Mouse (Mus musculus): ENCODE measurements at regions not wholly inside any gene's neighbourhood (a gene's known extent, or its start where the extent isn't known, plus 50 kb on each side); places are given as distances from the start of the nearest gene placed in this dataset. TPM values are rescaled to one million over a fixed set of nuclear protein-coding genes. Genes with fewer than 3 reads are reported as not detected.

DNA sequence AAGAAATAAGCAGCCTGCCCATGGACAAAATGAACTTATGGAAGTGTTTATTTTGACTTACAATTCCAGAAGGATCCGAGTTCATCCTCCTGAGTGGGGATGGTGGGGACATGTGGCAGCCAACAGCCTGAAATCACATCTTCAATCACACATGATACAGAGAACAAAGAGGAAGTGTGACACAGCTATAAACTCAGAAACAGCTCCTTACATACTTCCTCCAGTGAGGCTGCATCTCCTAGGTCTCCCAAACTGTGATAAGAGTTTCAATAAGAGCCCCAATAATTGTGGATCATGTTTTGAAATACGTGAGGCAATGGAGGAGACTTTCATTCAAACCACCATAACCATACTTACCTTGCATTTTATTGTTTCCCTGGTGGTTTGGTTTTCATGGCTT lies 103.1 kb upstream of the Ccdc54 start:
- no peaks in the 10 kb centered on the region for H3K9me3 ChIP-seq (replicated peaks)
- ATAC-seq: no peak
- WGBS: 79% methylated on average over 2 of the region's 2 CpGs
- no peaks in the 10 kb centered on the region for H3K4me1 ChIP-seq
- no peak overlapping the region for H3K9ac ChIP-seq
- H3K27me3 ChIP-seq: no peaks in the 10 kb centered on the region
- no peaks in the 10 kb centered on the region for H3K36me3 ChIP-seq (ENCODE audit: poor library complexity, severe bottlenecking)
- no peak overlapping the region for H3K27ac ChIP-seq
- H3K4me2 ChIP-seq: no peak overlapping the region
- H3K4me3 ChIP-seq: no peak overlapping the region

DNA sequence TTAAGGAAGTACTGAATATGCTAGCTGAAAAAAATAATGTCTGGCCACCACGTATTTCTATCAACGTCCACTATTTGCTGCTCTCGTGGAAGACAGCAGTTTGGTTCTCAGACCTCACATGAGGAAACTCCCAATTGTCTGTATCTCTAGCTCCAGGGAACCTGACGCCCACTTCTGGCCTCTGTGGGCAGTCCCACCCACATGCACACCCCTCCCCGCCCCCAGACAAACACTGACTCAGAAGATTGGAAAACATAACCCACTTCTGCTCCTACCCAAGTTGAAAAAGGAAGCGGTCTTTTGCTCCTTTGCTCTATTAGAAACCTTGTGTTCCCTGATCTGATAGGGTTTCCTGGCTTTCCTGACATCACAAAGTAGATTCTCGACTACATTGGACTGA lies 99.9 kb upstream of the Ccdc54 start:
- no peaks in the 10 kb centered on the region for H3K9me3 ChIP-seq (replicated peaks)
- no peaks in the 10 kb centered on the region for H3K4me1 ChIP-seq
- H3K9ac ChIP-seq: no peak overlapping the region
- no peak overlapping the region for H3K27ac ChIP-seq
- H3K36me3 ChIP-seq (ENCODE audit: poor library complexity, severe bottlenecking): no peaks in the 10 kb centered on the region
- no peak for ATAC-seq
- H3K4me3 ChIP-seq: no peak overlapping the region
- WGBS: 84% methylated on average over 7 of the region's 7 CpGs
- H3K27me3 ChIP-seq: no peaks in the 10 kb centered on the region
- no peak overlapping the region for H3K4me2 ChIP-seq

DNA sequence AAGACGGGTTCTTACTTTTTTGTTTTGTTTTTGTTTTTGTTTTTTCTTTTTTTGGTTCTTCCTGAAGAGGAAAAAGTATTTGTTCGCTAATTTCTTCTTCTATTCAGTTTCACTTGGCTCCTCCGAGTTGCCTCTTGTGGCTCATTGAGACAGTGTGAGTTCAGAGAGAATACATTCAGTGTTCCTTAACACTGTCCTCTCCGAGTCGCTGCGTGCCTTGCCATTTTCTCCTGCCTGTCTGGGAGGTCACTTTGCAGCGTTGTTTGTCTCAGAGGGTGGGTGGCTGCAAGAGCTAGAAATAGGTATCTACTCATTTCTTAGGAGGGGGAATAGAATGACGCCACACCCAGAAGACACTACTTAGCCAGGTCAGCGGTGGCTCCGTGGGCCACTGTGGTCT lies 98.6 kb upstream of the Ccdc54 start:
- Histone ChIP-seq H3K27ac (no peak overlapping the region), H3K27me3 (no peaks in the 10 kb centered on the region), H3K36me3 (ENCODE audit: poor library complexity, severe bottlenecking) (no peaks in the 10 kb centered on the region), H3K4me1 (no peaks in the 10 kb centered on the region), H3K9me3 (replicated peaks) (no peaks in the 10 kb centered on the region), H3K4me2 (0 out of 2 replicates have a peak overlapping the region, but pooled peaks have one; percentile 20), H3K4me3 (no peak overlapping the region), H3K9ac (0 out of 2 replicates have a peak overlapping the region, but pooled peaks have one; percentile 2)
- ATAC-seq: no peak
- WGBS: 68% methylated on average over 10 of the region's 10 CpGs

DNA sequence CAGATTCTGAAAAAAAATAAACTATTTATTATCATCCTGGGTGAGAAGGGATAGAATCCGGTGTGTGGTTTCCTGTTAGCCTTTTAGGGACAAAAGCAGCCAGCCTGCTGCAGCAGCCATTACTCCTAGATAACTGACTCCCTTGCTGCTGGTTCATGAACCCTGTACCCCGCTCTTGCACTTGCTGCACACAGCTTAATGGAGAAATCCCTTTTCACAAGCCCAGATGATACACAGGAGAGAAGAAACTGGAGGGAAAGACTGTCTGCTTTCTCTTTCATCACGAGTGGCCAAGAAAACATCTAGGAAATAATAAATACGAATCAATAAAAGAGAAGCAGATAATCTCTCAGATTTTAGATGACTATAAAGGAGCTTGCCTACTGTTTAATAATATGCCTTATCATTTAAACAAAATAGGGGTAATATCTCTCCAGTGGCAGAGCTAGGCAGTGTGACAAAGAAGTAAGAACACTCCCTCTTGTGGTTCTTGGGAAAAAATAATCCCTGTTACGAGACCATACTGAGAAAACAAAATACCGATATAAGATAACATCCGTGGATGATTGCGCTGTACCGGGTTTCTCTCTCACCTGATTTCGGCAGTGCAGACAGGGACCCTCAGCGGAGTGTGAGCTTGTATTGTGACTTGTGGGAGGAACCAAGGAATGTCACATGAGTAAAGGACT lies 98.0 kb upstream of the Ccdc54 start:
- Histone ChIP-seq H3K36me3 (ENCODE audit: poor library complexity, severe bottlenecking) (no peaks in the 10 kb centered on the region), H3K4me1 (no peaks in the 10 kb centered on the region), H3K27me3 (no peaks in the 10 kb centered on the region), H3K4me3 (no peak overlapping the region), H3K9ac (no peak overlapping the region), H3K27ac (no peak overlapping the region), H3K4me2 (0 out of 2 replicates have a peak overlapping the region, but pooled peaks have one; percentile 20), H3K9me3 (replicated peaks) (no peaks in the 10 kb centered on the region)
- ATAC-seq: peak; percentile 81
- WGBS: 78% methylated on average over 11 of the region's 11 CpGs

DNA sequence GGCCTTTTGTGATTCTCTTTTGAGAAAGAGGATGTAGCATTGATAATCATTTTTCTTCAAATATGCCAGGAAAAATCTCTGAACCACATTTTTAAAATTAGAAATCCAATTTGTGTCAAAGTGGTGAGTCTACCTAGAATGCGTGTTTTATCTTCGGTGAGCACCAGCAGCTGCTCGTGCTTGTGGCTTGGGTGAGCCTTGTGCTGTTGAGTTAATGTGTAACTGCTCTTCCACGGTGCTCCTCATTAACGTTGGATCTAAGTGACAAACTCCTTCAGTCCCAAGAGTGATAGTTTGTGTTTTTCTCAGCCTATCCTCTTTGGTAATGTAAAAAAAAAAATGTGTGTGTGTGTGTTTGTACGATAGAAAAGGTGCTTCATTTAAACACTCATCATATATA lies 88.7 kb upstream of the Ccdc54 start:
- Histone ChIP-seq H3K36me3 (ENCODE audit: poor library complexity, severe bottlenecking) (no peaks in the 10 kb centered on the region), H3K9me3 (replicated peaks) (no peaks in the 10 kb centered on the region), H3K9ac (no peak overlapping the region), H3K4me1 (no peaks in the 10 kb centered on the region), H3K27me3 (no peaks in the 10 kb centered on the region), H3K27ac (no peak overlapping the region), H3K4me2 (no peak overlapping the region), H3K4me3 (no peak overlapping the region)
- WGBS: 94% methylated on average over 6 of the region's 6 CpGs
- no peak for ATAC-seq

DNA sequence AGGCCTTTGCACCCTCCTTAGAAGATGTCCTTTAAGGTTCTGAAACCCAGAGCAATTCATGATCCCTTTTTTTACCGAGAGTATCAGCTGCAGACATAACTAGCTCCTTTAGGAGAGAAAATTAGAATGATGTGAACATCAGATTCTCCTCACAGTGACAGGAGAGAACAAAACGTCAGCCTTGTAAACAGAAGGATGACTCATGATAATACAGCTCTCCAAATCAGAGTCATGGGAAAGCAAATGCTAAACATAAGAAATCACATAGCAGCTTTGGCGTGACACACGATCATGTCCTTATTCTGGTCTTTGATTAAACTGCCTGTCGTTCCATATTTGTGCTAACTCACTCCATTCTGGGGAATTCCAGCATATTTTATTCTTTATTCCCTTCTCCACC lies 82.4 kb upstream of the Ccdc54 start:
- Histone ChIP-seq H3K27ac (no peak overlapping the region), H3K4me2 (no peak overlapping the region), H3K9me3 (replicated peaks) (no peaks in the 10 kb centered on the region), H3K4me1 (no peaks in the 10 kb centered on the region), H3K36me3 (ENCODE audit: poor library complexity, severe bottlenecking) (no peaks in the 10 kb centered on the region), H3K27me3 (no peaks in the 10 kb centered on the region), H3K9ac (no peak overlapping the region), H3K4me3 (no peak overlapping the region)
- WGBS: 82% methylated on average over 5 of the region's 5 CpGs
- no peak for ATAC-seq

DNA sequence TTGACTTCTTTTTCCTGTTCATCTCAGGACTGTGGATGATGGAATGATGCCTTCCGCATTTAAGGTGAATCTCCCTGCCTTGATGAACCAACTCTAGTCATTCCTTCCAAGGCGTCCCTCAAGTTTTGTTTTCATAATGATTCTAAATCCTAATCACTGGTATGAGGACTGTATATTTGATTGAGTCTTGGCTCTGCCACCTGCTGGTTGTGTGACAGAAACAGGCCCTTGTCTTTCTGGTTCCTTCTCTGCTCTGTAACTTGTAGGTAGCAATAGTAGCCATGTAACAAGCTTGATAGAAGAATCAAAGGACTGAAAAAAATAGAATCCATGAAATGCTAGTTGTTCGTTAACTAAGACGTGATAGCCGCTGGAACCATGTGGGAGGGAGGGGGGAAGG lies 81.8 kb upstream of the Ccdc54 start:
- H3K4me3 ChIP-seq: no peak overlapping the region
- no peak overlapping the region for H3K27ac ChIP-seq
- no peaks in the 10 kb centered on the region for H3K27me3 ChIP-seq
- no peak overlapping the region for H3K4me2 ChIP-seq
- ATAC-seq: no peak
- H3K9me3 ChIP-seq (replicated peaks): no peaks in the 10 kb centered on the region
- H3K9ac ChIP-seq: no peak overlapping the region
- no peaks in the 10 kb centered on the region for H3K4me1 ChIP-seq
- 54% methylated on average over 5 of the region's 5 CpGs for WGBS
- no peaks in the 10 kb centered on the region for H3K36me3 ChIP-seq (ENCODE audit: poor library complexity, severe bottlenecking)

DNA sequence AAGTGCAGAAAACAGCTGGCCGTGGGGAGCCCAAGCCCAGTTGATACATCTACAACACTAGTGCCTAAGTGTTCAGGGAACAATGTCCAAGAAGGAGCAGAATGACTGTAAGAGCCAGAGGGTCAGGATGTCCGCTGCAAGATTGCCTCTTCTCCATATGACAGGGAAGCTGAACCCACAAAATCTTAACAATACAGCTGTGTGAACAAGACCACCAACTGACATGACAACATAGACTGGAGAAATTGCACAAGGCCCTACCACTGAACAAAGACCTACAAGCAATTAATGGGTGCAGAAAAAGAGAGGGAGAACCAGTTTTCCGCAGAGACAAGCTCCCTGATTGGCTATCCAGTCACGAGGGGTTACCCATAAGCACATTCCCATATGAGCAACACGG lies 80.2 kb upstream of the Ccdc54 start:
- Histone ChIP-seq H3K4me1 (no peaks in the 10 kb centered on the region), H3K36me3 (ENCODE audit: poor library complexity, severe bottlenecking) (no peaks in the 10 kb centered on the region), H3K27ac (no peak overlapping the region), H3K9me3 (replicated peaks) (no peaks in the 10 kb centered on the region), H3K4me3 (no peak overlapping the region), H3K4me2 (no peak overlapping the region), H3K9ac (no peak overlapping the region), H3K27me3 (no peaks in the 10 kb centered on the region)
- no peak for ATAC-seq
- 92% methylated on average over 5 of the region's 5 CpGs for WGBS

DNA sequence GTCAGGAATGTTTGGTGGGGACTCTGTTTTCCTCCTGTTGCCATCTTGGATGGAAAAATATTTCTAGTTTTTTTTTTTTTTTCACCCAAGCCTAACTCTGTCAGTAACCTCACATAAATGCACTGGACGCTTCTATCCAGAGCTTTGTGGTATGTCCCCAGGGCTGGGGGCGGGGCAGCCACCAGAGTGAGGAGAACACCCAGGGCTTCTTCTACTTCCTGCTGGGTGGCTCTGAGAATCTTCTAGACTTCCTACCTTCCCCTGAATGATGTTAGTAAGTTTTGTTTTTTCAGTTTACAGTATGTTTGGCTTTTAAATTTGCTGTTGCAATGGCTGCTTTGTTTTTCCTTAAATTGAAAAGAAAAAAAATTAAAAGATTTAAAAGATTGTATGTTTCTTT lies 73.3 kb upstream of the Ccdc54 start:
- Histone ChIP-seq H3K36me3 (ENCODE audit: poor library complexity, severe bottlenecking) (no peaks in the 10 kb centered on the region), H3K4me3 (no peak overlapping the region), H3K4me1 (no peaks in the 10 kb centered on the region), H3K4me2 (no peak overlapping the region), H3K27ac (no peak overlapping the region), H3K27me3 (no peaks in the 10 kb centered on the region), H3K9ac (no peak overlapping the region), H3K9me3 (replicated peaks) (no peaks in the 10 kb centered on the region)
- ATAC-seq: no peak
- 49% methylated on average over 2 of the region's 2 CpGs for WGBS

Small RNAs in the stretch of these regions (microRNA-seq; reads per million reads assigned to microRNA genes)
- gene Mir6363: not detected
